Mouse (Mus musculus) intestine, postnatal 0 days (tissue): ENCODE results near the gene Camta1. TPM values are rescaled to one million over a fixed set of nuclear protein-coding genes. Genes with fewer than 3 reads are reported as not detected.
"Not testable (repeated sequence)": the region's sequence is repeated elsewhere in the genome, so short reads cannot be mapped to it uniquely, and the experiment has no call there.

Source experiments
- ATAC-seq: fragments of 200-750 bp; cut with Nextera tagmentation; 2 replicates; pipeline ENCODE4 v1.8.0; 2017; ENCODE audit warnings: mild to moderate bottlenecking, moderate TSS enrichment, moderate library complexity
- H3K27ac ChIP-seq: fragments of 300-500 bp; sonication (generic); 2 replicates; pipeline ENCODE4 v1.5.1; 2014; ENCODE audit warnings: mild to moderate bottlenecking, low read depth, low read length, moderate library complexity
- H3K27me3 ChIP-seq: fragments of 300-500 bp; sonication (generic); replicated peaks from 2 replicates; pipeline ENCODE4 v1.6.1; 2014; ENCODE audit warnings: low read length, mixed read lengths; ENCODE audit not compliant: control insufficient read depth, insufficient read depth
- H3K36me3 ChIP-seq: fragments of 300-500 bp; sonication (generic); 2 replicates; pipeline ENCODE4 v1.6.1; 2014; ENCODE audit warnings: mild to moderate bottlenecking, moderate library complexity; ENCODE audit not compliant: control insufficient read depth, insufficient read depth
- H3K4me1 ChIP-seq: fragments of 300-500 bp; sonication (generic); replicated peaks from 2 replicates; pipeline ENCODE4 v1.6.1; 2014; ENCODE audit warnings: antibody characterized with exemption, low read length, mixed read lengths; ENCODE audit not compliant: control insufficient read depth, insufficient read depth
- H3K4me2 ChIP-seq: fragments of 300-500 bp; sonication (generic); replicated peaks from 2 replicates; pipeline ENCODE4 v1.6.1; 2014; ENCODE audit warnings: low read depth, mild to moderate bottlenecking, moderate library complexity
- H3K4me3 ChIP-seq: fragments of 300-500 bp; sonication (generic); 2 replicates; pipeline ENCODE4 v1.5.1; 2014; ENCODE audit warnings: low read depth, low read length
- H3K9ac ChIP-seq: fragments of 300-500 bp; sonication (generic); 2 replicates; pipeline ENCODE4 v1.6.1; 2014; ENCODE audit warnings: mild to moderate bottlenecking, low read depth, low read length
- H3K9me3 ChIP-seq: fragments of 300-500 bp; sonication (generic); 2 replicates; pipeline ENCODE4 v1.6.1; 2016; ENCODE audit warnings: mixed run types; ENCODE audit not compliant: control insufficient read depth
- CTCF ChIP-seq: sonication (generic); IDR thresholded peaks from 2 replicates; pipeline ENCODE4 v1.5.1; 2016; ENCODE audit warnings: low read depth, mild to moderate bottlenecking, control low read depth, antibody characterized with exemption, moderate library complexity
- WGBS: fragments of 180-500 bp; shearing (Covaris S2); extraction: QIAGEN DNeasy Blood & Tissue Kit; methylation state at CpG from one replicate; pipeline ENCODE4 v1.1.7; 2014; 5-methylcytosine and 5-hydroxymethylcytosine counted together
- polyA plus RNA-seq: library from polyadenylated mRNA; unstranded; fragments of >200 nt; fragmentation: Nextera tagmentation; extraction: Ambion mirVana; gene quantifications from 2 replicates; pipeline ENCODE4 v1.2.1, GENCODE M21; 2015

Gene Camta1
- polyA plus RNA-seq, 1 experiment from 2014 or later, result 54.1 TPM

DNA sequence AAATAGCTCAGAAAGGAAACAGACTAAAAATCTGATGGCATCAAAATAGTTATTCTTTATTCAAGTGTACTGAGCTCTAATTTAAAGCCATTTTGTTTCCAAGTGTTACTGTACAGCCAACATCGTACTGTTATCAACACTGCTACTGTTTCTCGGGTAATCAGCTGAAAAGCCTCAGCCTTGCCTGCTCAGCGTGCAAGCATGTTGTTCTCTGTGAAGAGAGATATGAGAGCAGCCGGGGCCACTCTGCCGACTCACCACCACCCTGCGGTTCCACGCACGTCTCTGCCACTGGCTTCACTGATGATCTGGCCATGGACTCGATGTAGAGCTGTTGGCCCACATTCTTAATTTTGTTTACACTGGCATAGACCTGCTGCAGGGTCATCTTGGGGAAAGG is 837.5 kb downstream of the Camta1 start:
- Histone ChIP-seq H3K27ac (no peak overlapping the region), H3K4me2 (no peak overlapping the region), H3K4me1 (no peaks in the 10 kb centered on the region), H3K9me3 (no peaks in the 10 kb centered on the region), H3K9ac (no peak overlapping the region), H3K27me3 (no peaks in the 10 kb centered on the region), H3K4me3 (no peak overlapping the region), H3K36me3 (peaks cover 6% of the 10 kb centered on the region; the same call in 1 of the 2 replicates)
- TF ChIP-seq CTCF, result no peak
- no peak for ATAC-seq
- 71% methylated on average over 9 of the region's 9 CpGs for WGBS

DNA sequence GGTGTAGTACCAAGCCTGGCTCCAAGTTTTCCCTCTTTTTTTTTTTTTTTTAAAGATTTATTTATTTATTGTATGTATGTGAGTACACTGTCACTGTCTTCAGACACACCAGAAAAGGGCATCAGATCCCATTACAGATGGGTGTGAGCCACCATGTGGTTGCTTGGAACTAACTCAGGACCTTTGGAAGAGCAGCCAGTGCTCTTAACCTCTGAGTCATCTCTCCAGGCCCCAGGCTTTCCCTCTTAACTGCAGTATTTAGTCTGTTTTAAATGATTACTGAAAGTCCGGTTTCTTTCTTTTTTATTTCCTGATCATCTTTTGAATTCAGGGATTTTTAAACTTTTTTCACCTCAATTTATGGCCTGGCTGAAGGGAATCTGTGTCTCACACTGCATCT is 844.3 kb downstream of the Camta1 start:
- 97% methylated on average over 1 of the region's 1 CpGs for WGBS
- not testable (repeated sequence) for ATAC-seq, H3K4me2 ChIP-seq, H3K27me3 ChIP-seq, H3K9me3 ChIP-seq, H3K9ac ChIP-seq, H3K27ac ChIP-seq, H3K4me1 ChIP-seq, H3K4me3 ChIP-seq
- H3K36me3 ChIP-seq, result peaks cover 22% of the 10 kb centered on the region; the same call in 1 of the 2 replicates

DNA sequence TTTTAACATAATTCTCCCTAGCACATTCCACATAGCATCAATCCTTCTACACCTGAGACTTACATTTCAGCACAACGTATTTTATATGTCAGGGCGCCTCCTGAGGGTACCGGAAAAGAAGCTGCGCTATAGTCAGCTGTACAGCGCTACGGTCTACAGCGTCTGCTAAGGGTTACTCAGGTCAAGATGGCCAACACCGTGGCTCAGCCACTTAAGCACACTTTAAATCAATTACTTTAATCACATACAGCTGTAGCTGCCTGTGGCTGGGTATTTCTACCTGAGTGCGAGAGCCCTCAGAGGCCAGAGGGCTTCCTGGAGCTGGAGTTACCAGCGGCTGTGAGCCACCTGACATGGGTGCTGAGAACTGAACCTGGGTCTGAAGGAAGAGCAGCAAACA is 845.7 kb downstream of the Camta1 start:
- WGBS, result 90% methylated on average over 10 of the region's 10 CpGs
- Histone ChIP-seq H3K4me1 (no peaks in the 10 kb centered on the region), H3K36me3 (peaks cover 19% of the 10 kb centered on the region; the same call in 1 of the 2 replicates), H3K27me3 (no peaks in the 10 kb centered on the region), H3K27ac (no peak overlapping the region), H3K9me3 (no peaks in the 10 kb centered on the region), H3K4me3 (no peak overlapping the region), H3K9ac (no peak overlapping the region), H3K4me2 (no peak overlapping the region)
- no peak for TF ChIP-seq CTCF
- ATAC-seq, result no peak

DNA sequence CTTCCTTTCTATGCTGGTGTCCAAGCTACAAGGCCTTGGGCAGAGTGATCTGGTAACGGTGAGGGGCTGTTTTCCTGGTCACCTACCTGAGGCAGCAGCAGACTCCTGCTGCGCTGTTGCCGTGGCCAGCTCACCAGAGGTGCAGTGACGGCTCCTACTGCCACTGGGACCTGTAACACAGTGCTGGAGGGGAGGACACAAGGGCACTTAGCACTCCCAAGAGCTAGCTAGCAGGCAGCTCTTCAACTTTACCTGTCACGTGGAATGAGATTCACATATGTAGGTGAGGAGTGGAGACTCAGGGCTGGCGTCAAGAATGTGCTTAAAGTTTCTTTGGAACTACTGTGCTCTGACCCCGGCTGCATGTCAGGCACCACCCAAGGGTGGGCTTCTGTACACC is 851.4 kb downstream of the Camta1 start:
- H3K9ac ChIP-seq, result no peak overlapping the region
- no peak overlapping the region for H3K4me3 ChIP-seq
- H3K27ac ChIP-seq, result no peak overlapping the region
- H3K9me3 ChIP-seq, result no peaks in the 10 kb centered on the region
- no peaks in the 10 kb centered on the region for H3K27me3 ChIP-seq
- no peak for ATAC-seq
- TF ChIP-seq CTCF, result no peak
- WGBS, result 87% methylated on average over 7 of the region's 7 CpGs
- no peaks in the 10 kb centered on the region for H3K4me1 ChIP-seq
- no peak overlapping the region for H3K4me2 ChIP-seq
- H3K36me3 ChIP-seq, result peaks cover 11% of the 10 kb centered on the region; the same call in 1 of the 2 replicates

DNA sequence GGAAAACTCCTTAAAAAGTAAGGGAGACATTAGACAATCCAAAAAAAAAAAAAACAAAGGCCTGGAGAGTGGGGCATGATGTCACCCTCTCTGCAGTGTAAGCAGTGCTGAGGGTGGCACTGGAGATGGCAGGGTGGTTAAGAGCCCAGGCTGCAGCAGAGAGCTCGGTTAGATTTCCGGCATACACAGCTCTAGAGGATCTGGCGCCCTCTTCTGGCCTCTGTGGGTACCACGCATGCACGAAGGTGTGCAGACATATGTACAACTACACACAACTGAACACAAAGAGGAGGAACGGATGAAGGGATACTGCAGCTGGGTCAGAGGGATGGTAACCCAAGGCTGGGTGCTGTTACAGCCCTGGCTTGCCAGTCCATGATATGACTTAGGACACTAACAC is 854.7 kb downstream of the Camta1 start:
- TF ChIP-seq CTCF, result peak; percentile 69
- WGBS, result 65% methylated on average over 6 of the region's 6 CpGs
- Histone ChIP-seq H3K9ac (no peak overlapping the region), H3K4me2 (no peak overlapping the region), H3K9me3 (no peaks in the 10 kb centered on the region), H3K4me3 (no peak overlapping the region), H3K36me3 (no peaks in the 10 kb centered on the region), H3K27ac (no peak overlapping the region), H3K4me1 (no peaks in the 10 kb centered on the region), H3K27me3 (no peaks in the 10 kb centered on the region)
- ATAC-seq, result no peak

DNA sequence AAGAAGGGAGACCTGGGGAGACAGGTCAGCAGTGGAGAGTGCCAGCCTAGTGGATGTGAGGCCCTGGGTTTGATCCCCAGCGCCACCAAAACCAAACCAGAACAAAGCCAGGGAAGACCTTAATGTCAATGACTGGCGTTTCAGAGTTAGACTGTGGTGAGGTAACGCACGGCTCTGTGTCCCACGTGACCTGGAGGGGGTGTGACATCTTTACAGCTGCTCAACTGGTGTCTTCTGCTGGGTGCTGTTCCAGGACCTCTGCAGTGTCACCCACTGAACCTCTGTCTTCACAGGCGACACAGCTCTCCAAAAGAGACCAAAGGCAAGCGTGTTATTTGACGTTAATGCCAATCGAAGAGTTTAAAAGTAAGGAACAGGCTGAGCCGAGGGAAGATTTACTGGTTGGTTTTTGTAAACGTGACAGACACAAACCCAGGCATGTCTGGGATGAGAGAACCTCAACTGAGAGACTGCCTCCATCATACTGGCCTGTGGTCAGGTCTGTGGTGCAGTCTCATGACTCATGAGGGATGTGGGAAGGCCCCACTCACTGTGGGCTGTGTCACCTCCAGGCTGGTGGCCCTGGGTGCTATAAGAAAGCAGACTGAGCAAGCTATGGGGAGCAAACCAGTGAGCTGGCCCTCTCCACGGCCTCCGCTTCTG is 855.9 kb downstream of the Camta1 start:
- WGBS, result 88% methylated on average over 13 of the region's 13 CpGs
- H3K4me1 ChIP-seq, result no peaks in the 10 kb centered on the region
- H3K9me3 ChIP-seq, result no peaks in the 10 kb centered on the region
- H3K4me2 ChIP-seq, result no peak overlapping the region
- H3K36me3 ChIP-seq, result no peaks in the 10 kb centered on the region
- H3K27ac ChIP-seq, result no peak overlapping the region
- no peak overlapping the region for H3K4me3 ChIP-seq
- no peaks in the 10 kb centered on the region for H3K27me3 ChIP-seq
- TF ChIP-seq CTCF, result no peak
- H3K9ac ChIP-seq, result no peak overlapping the region
- no peak for ATAC-seq

DNA sequence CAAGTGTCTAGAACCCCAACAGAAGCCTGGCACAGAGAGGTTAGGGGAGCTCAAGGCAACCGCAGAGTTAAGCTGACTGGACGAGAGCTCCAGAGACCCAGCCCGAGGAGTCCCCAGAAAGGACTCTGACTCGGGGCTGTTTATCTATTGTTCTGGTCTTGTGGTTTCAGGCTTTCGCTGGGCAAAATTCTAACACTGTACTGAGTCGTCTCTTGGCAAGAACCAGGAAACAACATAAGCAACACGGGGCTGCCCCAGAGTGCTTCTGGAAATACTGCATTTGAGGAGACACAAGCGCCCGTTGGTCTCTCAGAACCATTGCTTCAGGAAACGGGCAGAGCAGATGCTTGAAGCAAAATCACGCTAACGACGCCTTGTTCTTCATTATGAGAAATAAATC is 860.3 kb downstream of the Camta1 start:
- WGBS, result 35% methylated on average over 13 of the region's 13 CpGs
- TF ChIP-seq CTCF, result no peak

More for the DNA sequence above, 860.3 kb downstream of the Camta1 start:
- no peaks in the 10 kb centered on the region for H3K4me1 ChIP-seq
- no peaks in the 10 kb centered on the region for H3K36me3 ChIP-seq
- no peaks in the 10 kb centered on the region for H3K27me3 ChIP-seq
- H3K4me2 ChIP-seq, result no peak overlapping the region
- H3K9me3 ChIP-seq, result no peaks in the 10 kb centered on the region
- H3K4me3 ChIP-seq, result no peak overlapping the region
- H3K9ac ChIP-seq, result no peak overlapping the region
- no peak overlapping the region for H3K27ac ChIP-seq
- ATAC-seq, result no peak
